Mouse (Mus musculus) left cerebral cortex, postnatal 10 days (tissue): ENCODE data around the gene Klra8. TPM values are rescaled to one million over a fixed set of nuclear protein-coding genes. Genes with fewer than 3 reads are reported as not detected.
"Not testable (repeated sequence)": the region's sequence is repeated elsewhere in the genome, so short reads cannot be mapped to it uniquely, and the experiment has no call there.

ENCODE experiments used
- DNase-seq, 2 experiments: peaks; one replicate each; pipeline ENCODE4 v3.0.0; 2021 to 2022; ENCODE audit warnings: low spot score in 2 of 2, mixed read lengths in 1 of 2; ENCODE audit errors: extremely low spot score in 1 of 2
- intact Hi-C: fragments of 180-260 bp; cut with DNase I; formaldehyde crosslinking; loops from one replicate; pipeline ENCODE4 v1.15.1; 2025
- total RNA-seq, 2 experiments: library from RNA; stranded (reverse); gene quantifications; 2 replicates each; pipeline ENCODE4 v1.2.3; 2021

Klra8 gene
- total RNA-seq = not detected

GRCm38 (mm10) chr6:130129798-130130197 is at the start of gene Klra8:
Gene Klra8, minus strand, starts transcription at chr6:130129898.
- intact Hi-C loops, DNase-seq: not testable (repeated sequence)

GRCm38 (mm10) chr6:130110485-130110884 is 19.2 kb downstream of the Klra8 start:
- intact Hi-C loops = no loop called here
- no peak for DNase-seq

GRCm38 (mm10) chr6:130102743-130103142 is 27.0 kb downstream of the Klra8 start:
- DNase-seq, intact Hi-C loops: not testable (repeated sequence)

- no peak for DNase-seq
- intact Hi-C loops = no loop called here
Observed at GRCm38 (mm10) chr6:130092336-130092948, 37.3 kb downstream of the Klra8 start.

- intact Hi-C loops, DNase-seq: not testable (repeated sequence)
Observed at GRCm38 (mm10) chr6:130067171-130067570, 62.5 kb downstream of the Klra8 start, which contains the start of gene Klra4. Gene Klra4, minus strand, starts transcription at chr6:130067271.

Other genes with a start within 250 kb of the Klra8 start
- gene Klra5, start 212.2 kb downstream of the Klra8 start, total RNA-seq = not detected
- gene Klra6, start 102.9 kb downstream of the Klra8 start, total RNA-seq = not detected
- not detected for gene Klra4, start 62.6 kb downstream of the Klra8 start, total RNA-seq
- not detected for gene Klra9, start 63.2 kb upstream of the Klra8 start, total RNA-seq
- not detected for gene Klra7, start 103.4 kb upstream of the Klra8 start, total RNA-seq
- not detected for gene Klra10, start 152.0 kb upstream of the Klra8 start, total RNA-seq
- not detected for gene Klra3, start 207.7 kb upstream of the Klra8 start, total RNA-seq